Mouse (Mus musculus) forebrain, embryonic 16.5 days (tissue): ENCODE data around the gene Rab14. TPM values are rescaled to one million over a fixed set of nuclear protein-coding genes. Genes with fewer than 3 reads are reported as not detected.

Source experiments
- ATAC-seq: fragments of 200-750 bp; cut with Nextera tagmentation; 2 replicates; pipeline ENCODE4 v1.8.0; 2017; ENCODE audit warnings: mild to moderate bottlenecking, moderate library complexity
- H3K27ac ChIP-seq: fragments of 300-500 bp; sonication (generic); 2 replicates; pipeline ENCODE4 v1.5.1; 2014; ENCODE audit warnings: low read length, control low read depth
- H3K27me3 ChIP-seq: fragments of 300-500 bp; sonication (generic); replicated peaks from 2 replicates; pipeline ENCODE4 v1.6.1; 2014; ENCODE audit warnings: low read length; ENCODE audit not compliant: control insufficient read depth, insufficient read depth
- H3K36me3 ChIP-seq: fragments of 300-500 bp; sonication (generic); 2 replicates; pipeline ENCODE4 v1.6.1; 2014; ENCODE audit not compliant: control insufficient read depth, insufficient read depth
- H3K4me1 ChIP-seq: fragments of 300-500 bp; sonication (generic); replicated peaks from 2 replicates; pipeline ENCODE4 v1.6.1; 2014; ENCODE audit warnings: low read length; ENCODE audit not compliant: control insufficient read depth, insufficient read depth
- H3K4me2 ChIP-seq: fragments of 300-500 bp; sonication (generic); 2 replicates; pipeline ENCODE4 v1.6.1; 2014; ENCODE audit warnings: mild to moderate bottlenecking, low read length, control low read depth
- H3K4me3 ChIP-seq: fragments of 300-500 bp; sonication (generic); replicated peaks from 2 replicates; pipeline ENCODE4 v1.5.1; 2014; ENCODE audit warnings: mild to moderate bottlenecking, low read length, control low read depth
- H3K9ac ChIP-seq: fragments of 300-500 bp; sonication (generic); replicated peaks from 2 replicates; pipeline ENCODE4 v1.6.1; 2014; ENCODE audit warnings: low read depth, low read length, control low read depth
- H3K9me3 ChIP-seq: fragments of 300-500 bp; sonication (generic); 2 replicates; pipeline ENCODE4 v1.6.1; 2016; ENCODE audit warnings: low read length; ENCODE audit not compliant: control insufficient read depth
- WGBS: fragments of 180-500 bp; shearing (Covaris S2); extraction: QIAGEN DNeasy Blood & Tissue Kit; methylation state at CpG from one replicate; pipeline ENCODE4 v1.1.7; 2014; 5-methylcytosine and 5-hydroxymethylcytosine counted together
- polyA plus RNA-seq: library from polyadenylated mRNA; unstranded; fragments of >200 nt; fragmentation: Nextera tagmentation; extraction: Ambion mirVana; gene quantifications from 2 replicates; pipeline ENCODE4 v1.2.1, GENCODE M21; 2015

Gene Rab14
- polyA plus RNA-seq, 1 experiment from 2014 or later = 405 TPM

DNA sequence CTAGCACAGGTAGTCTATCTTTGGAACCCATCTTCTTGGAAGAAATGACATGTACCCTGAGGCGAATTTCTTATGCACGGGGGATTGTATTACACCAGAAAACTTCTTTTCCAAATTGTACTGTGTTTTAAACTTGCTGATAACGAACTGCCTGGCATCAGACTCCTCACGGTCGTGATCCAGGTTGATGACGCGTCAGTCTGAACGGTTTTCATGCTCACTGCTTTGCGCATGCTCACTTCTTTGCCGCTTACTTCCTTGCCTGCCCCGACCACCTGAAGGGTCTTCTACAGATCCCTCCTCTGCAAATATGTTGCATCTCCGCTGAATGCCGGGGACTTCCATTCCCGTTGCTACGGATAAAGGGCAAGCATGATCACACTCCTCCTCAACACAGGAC is 23.4 kb upstream of the Rab14 start:
- no peak for ATAC-seq
- no peaks in the 10 kb centered on the region for H3K27me3 ChIP-seq
- no peaks in the 10 kb centered on the region for H3K9me3 ChIP-seq
- H3K9ac ChIP-seq = no peak overlapping the region
- H3K4me2 ChIP-seq = no peak overlapping the region
- WGBS = 90% methylated on average over 15 of the region's 15 CpGs
- H3K36me3 ChIP-seq = no peaks in the 10 kb centered on the region
- H3K4me1 ChIP-seq = no peaks in the 10 kb centered on the region
- H3K4me3 ChIP-seq = no peak overlapping the region
- no peak overlapping the region for H3K27ac ChIP-seq

- Histone ChIP-seq H3K4me1 (no peaks in the 10 kb centered on the region), H3K9ac (no peak overlapping the region), H3K4me2 (no peak overlapping the region), H3K27ac (no peak overlapping the region), H3K4me3 (no peak overlapping the region), H3K36me3 (no peaks in the 10 kb centered on the region), H3K27me3 (no peaks in the 10 kb centered on the region), H3K9me3 (no peaks in the 10 kb centered on the region)
- no peak for ATAC-seq
- whole genome bisulfite sequencing = 66% methylated on average over 6 of the region's 6 CpGs
These were observed 22.0 kb upstream of the Rab14 start for GRCm38 (mm10) chr2:35222822-35223391.

DNA sequence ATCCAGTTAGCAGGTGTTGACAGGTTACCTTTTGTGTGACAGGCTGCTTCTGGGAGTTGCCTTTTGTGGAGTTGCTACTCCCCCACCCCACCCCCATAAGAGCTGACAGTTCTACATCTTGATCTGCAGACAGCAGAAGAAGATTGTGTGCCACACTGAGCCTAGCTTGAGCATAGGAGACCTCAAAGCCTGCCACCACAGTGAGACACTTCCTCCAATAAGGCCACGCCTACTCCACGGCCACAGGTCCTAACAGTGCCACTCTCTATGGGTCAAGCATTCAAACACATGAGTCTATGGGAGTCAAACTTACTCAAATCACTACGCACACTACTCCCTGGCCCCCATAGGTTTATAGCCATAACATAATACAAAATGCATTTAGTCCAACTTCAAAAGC is 17.8 kb upstream of the Rab14 start:
- 95% methylated on average over 3 of the region's 3 CpGs for WGBS
- Histone ChIP-seq H3K27me3 (no peaks in the 10 kb centered on the region), H3K4me1 (peaks cover 3% of the 10 kb centered on the region; the same call in 1 of the 2 replicates), H3K9me3 (no peaks in the 10 kb centered on the region), H3K4me3 (no peak overlapping the region), H3K9ac (no peak overlapping the region), H3K4me2 (no peak overlapping the region), H3K27ac (no peak overlapping the region), H3K36me3 (no peaks in the 10 kb centered on the region)
- no peak for ATAC-seq

- Histone ChIP-seq H3K4me2 (no peak overlapping the region), H3K4me3 (no peak overlapping the region), H3K27me3 (no peaks in the 10 kb centered on the region), H3K27ac (no peak overlapping the region), H3K36me3 (no peaks in the 10 kb centered on the region), H3K4me1 (peaks cover 3% of the 10 kb centered on the region; the same call in 1 of the 2 replicates), H3K9ac (no peak overlapping the region), H3K9me3 (no peaks in the 10 kb centered on the region)
- no peak for ATAC-seq
- 88% methylated on average over 2 of the region's 2 CpGs for WGBS
These were observed 15.8 kb upstream of the Rab14 start for GRCm38 (mm10) chr2:35216701-35217100.

GRCm38 (mm10) chr2:35215363-35215762 is 14.4 kb upstream of the Rab14 start:
- Histone ChIP-seq H3K4me3 (no peak overlapping the region), H3K27ac (no peak overlapping the region), H3K9me3 (no peaks in the 10 kb centered on the region), H3K9ac (no peak overlapping the region), H3K4me2 (no peak overlapping the region), H3K4me1 (peaks cover 3% of the 10 kb centered on the region; the same call in 1 of the 2 replicates), H3K27me3 (no peaks in the 10 kb centered on the region), H3K36me3 (no peaks in the 10 kb centered on the region)
- peak; percentile 50; the same call in 1 of the 2 replicates for ATAC-seq
- 9% methylated on average over 14 of the region's 14 CpGs for WGBS

GRCm38 (mm10) chr2:35214881-35215358 is 14.0 kb upstream of the Rab14 start:
- H3K27me3 ChIP-seq = no peaks in the 10 kb centered on the region
- H3K4me2 ChIP-seq = peak overlapping the region; percentile 52
- no peaks in the 10 kb centered on the region for H3K9me3 ChIP-seq
- ATAC-seq = peak; percentile 73; the same call in 1 of the 2 replicates
- H3K27ac ChIP-seq = no peak overlapping the region
- H3K36me3 ChIP-seq = no peaks in the 10 kb centered on the region
- H3K4me3 ChIP-seq = peak overlapping the region; percentile 26
- H3K9ac ChIP-seq = peak overlapping the region; percentile 41; the same call in 1 of the 2 replicates
- WGBS = under 1% methylated on average over 12 of the region's 12 CpGs
- peaks cover 3% of the 10 kb centered on the region; the same call in 1 of the 2 replicates for H3K4me1 ChIP-seq

GRCm38 (mm10) chr2:35213345-35213910 is 12.5 kb upstream of the Rab14 start:
- 91% methylated on average over 12 of the region's 12 CpGs for WGBS
- no peak overlapping the region for H3K4me3 ChIP-seq
- no peak overlapping the region for H3K27ac ChIP-seq
- ATAC-seq = no peak
- H3K4me1 ChIP-seq = peaks cover 3% of the 10 kb centered on the region; the same call in 1 of the 2 replicates
- no peak overlapping the region for H3K9ac ChIP-seq
- H3K9me3 ChIP-seq = no peaks in the 10 kb centered on the region
- H3K4me2 ChIP-seq = no peak overlapping the region
- no peaks in the 10 kb centered on the region for H3K36me3 ChIP-seq
- H3K27me3 ChIP-seq = no peaks in the 10 kb centered on the region

- Histone ChIP-seq H3K9ac (no peak overlapping the region), H3K4me3 (no peak overlapping the region), H3K36me3 (no peaks in the 10 kb centered on the region), H3K27ac (no peak overlapping the region), H3K4me2 (no peak overlapping the region), H3K27me3 (no peaks in the 10 kb centered on the region), H3K4me1 (peaks cover 3% of the 10 kb centered on the region; the same call in 1 of the 2 replicates), H3K9me3 (no peaks in the 10 kb centered on the region)
- ATAC-seq = no peak
- 80% methylated on average over 3 of the region's 3 CpGs for WGBS
These were observed 10.8 kb upstream of the Rab14 start for GRCm38 (mm10) chr2:35211681-35212080.

DNA sequence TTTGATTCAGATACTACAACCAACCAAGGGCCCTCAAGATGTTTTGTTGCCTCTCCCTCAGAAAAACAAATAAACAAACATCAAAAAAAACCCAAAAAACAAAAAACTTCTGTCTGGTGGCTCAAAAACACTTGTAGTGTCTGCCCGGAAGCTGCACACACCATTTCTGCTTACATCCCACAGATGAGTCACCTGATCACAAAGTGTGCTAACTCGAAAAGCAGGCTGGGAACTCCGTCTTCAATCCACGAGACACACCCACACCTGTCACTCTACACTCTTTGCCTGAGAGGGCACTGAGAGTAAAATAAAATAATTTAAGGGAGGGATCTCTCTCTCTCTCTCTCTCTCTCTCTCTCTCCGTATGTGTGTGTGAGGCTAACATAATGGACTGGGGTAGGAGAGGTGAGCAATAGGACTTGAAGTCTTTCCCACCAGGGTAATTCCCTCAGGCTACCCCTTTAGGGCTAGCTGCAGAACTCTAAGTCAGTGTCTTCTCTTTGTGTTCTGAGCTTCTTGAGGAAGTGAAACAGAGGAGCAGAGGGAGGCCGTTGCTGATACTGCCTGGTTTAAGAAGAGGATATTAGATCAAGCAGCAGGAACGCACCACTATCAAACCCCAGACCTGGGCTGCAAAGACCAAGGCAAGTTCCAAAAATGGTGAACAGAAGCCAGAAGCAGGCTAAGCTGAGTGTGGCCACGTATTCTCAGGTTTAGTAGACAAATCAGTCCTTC is 8.2 kb upstream of the Rab14 start:
- H3K4me3 ChIP-seq = no peak overlapping the region
- H3K4me2 ChIP-seq = no peak overlapping the region
- no peak overlapping the region for H3K27ac ChIP-seq
- H3K9me3 ChIP-seq = no peaks in the 10 kb centered on the region
- no peaks in the 10 kb centered on the region for H3K4me1 ChIP-seq
- WGBS = 74% methylated on average over 8 of the region's 8 CpGs
- H3K27me3 ChIP-seq = no peaks in the 10 kb centered on the region
- no peak for ATAC-seq
- H3K36me3 ChIP-seq = no peaks in the 10 kb centered on the region
- no peak overlapping the region for H3K9ac ChIP-seq
